Mouse (Mus musculus) small intestine, adult 10 weeks (tissue): ENCODE results near the gene Noct. TPM values are rescaled to one million over a fixed set of nuclear protein-coding genes. Genes with fewer than 3 reads are reported as not detected.

Experiments used
- polyA plus RNA-seq: library from polyadenylated mRNA; stranded (reverse); fragments of 350-450 nt; fragmentation: Illumina TruSeq; extraction: RNeasy Lipid Tissue Mini Kit (QIAGEN cat#74804); gene quantifications from one replicate; pipeline ENCODE4 v1.2.3, GENCODE M21; 2014; ENCODE audit warnings: low replicate concordance

The Noct gene
- polyA plus RNA-seq = 46.6 TPM

GRCm38 (mm10) chr3:51224363-51225225 is at the start of gene Noct:
Gene Noct (plus strand): TSS chr3:51224447.

Other genes with a start within 250 kb of the Noct start
- 46.6 TPM for gene Elf2, start 116.2 kb downstream of the Noct start, polyA plus RNA-seq
- gene Mgarp, start 172.3 kb downstream of the Noct start, polyA plus RNA-seq = not detected
- 662 TPM for gene Ndufc1, start 184.5 kb downstream of the Noct start, polyA plus RNA-seq
- gene Naa15, start 190.7 kb downstream of the Noct start, polyA plus RNA-seq = 210 TPM